Mouse (Mus musculus): ENCODE results near the gene Olfr1014.

- no peak for TF ChIP-seq CTCF (IDR thresholded peaks at IDR 0.05; ENCODE audit: borderline replicate concordance, control insufficient read depth, extremely low read depth, insufficient read depth, low read length, poor library complexity)
- TF ChIP-seq POLR2A (IDR thresholded peaks at IDR 0.05; ENCODE audit: control insufficient read depth, extremely low read depth, insufficient read depth, low read length, poor library complexity), result no peak
These were observed 32.0 kb downstream of the Olfr1014 start for GRCm38 (mm10) chr2:85804501-85804900.

All from thymus, adult 2 months (tissue).